Mouse (Mus musculus) activated CD4-positive, CD25-positive, alpha-beta regulatory T cell, adult 4 months (primary cell): Measurements from ENCODE around the gene Nucb1. TPM values are rescaled to one million over a fixed set of nuclear protein-coding genes. Genes with fewer than 3 reads are reported as not detected.
"Not testable (repeated sequence)": the region's sequence is repeated elsewhere in the genome, so short reads cannot be mapped to it uniquely, and the experiment has no call there.

Experiments
- ATAC-seq: one replicate; pipeline ENCODE4 v1.8.0; 2017
- polyA plus RNA-seq, 2 experiments: library from polyadenylated mRNA; unstranded; fragments of 100-300 nt; shearing (Covaris generic); gene quantifications; one replicate each; pipeline ENCODE4 v1.2.1; 2017

Nucb1 gene
- polyA plus RNA-seq, 2 experiments from 2014 or later, result 103 to 130 TPM

DNA sequence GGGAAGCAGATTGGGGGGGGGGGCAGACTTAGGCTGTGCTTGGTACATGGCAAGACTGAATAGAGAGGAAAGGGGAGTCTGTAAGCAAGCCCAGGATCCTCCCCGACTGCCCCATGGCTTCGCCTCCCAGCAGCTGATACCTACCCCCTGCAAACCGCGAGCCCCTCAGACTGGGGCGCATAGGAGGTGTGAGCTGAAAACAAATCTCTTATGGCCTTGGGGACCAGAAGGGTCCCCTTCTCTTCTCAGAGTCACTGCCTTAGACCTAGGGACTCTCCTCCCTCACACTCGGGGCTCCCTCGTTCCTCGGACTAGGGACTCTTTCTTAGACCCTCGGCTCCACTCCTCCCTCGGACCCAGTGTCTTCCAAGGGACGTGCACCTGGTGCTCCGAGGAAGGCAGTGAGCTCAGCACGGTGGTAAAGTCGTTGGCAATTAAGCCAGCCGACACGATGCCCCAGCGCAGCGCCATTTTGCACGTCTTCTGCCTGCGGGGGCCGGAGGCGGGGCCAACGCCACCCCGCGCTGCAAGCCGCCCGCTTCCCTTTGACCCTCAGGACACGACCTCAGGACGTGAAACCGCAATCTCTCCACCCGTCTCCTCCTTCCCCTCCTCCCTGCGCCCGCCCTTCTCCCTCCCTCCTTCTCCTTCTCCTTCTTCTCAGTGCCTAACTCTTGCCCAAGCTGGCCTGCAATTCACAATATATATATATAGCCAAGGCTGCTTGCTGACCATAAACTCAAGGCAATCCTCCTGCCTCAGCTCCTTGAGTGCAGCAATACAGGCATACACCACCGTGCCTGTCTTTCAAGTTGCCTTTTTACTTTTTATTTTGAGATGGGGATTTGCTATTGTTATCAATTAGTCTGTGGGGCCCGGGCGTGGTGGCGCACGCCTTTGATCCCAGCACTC, 21.7 kb downstream of the Nucb1 start, which contains the start of gene Dhdh:
TSS of gene Dhdh (minus strand) at position 513 of the 912 bp plus-strand sequence.
- peak; percentile 19 for ATAC-seq

DNA sequence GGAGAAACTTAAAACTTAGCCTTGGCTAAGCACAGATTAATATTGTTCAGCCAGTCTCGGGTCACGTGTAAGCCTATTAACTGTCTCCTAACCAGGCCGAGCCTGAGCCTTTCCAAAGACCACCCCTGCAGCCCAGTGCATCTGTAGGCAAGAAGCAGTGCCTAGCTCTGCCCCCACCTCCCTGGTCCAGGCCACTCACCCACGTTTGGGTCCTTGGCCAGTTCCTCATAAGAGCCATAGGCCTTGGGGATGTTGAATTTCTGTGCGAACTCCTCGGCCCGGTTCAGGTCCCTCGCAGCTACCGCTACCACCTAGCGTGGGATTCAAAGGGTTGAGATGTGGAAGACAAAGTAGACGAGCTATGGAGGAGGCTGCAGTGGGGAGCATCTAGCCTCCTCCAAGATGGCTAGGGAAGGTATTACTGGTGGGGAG, 22.3 kb downstream of the Nucb1 start:
- no peak for ATAC-seq

DNA sequence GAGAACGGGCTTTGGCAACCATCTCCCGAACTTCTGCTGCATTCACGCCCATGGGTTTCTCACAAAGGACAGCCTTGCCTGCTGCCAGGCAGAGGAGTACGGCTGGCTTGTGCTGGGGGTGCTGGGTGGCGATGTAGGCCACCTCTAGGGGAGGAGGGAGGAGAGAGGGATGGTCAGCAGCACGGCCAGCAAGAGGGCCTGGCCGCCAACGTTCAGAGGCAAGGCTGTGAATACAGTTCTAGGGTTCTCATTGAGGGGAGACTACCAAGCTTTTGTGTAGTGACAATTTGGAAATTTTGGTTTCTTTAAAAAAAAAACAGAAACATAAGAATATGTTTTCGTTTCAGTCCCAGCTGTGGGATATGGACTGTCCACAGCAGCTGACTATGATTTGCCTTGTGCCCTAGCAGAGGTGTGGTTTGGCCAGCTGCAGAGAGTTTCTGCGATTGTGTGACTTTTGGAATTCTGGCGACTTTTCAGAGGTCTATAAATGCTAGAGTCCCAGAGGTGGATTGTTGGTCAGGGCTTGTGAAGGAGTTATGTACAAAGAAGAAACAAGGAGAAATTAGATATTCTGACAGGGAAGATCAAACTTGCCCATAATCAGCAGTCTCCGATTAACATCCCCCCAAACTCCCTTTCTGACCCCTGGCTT, 23.3 kb downstream of the Nucb1 start, which contains the start of gene Gm45808:
TSS of gene Gm45808 (minus strand) at position 51 of the 655 bp plus-strand sequence.
- ATAC-seq, result no peak

DNA sequence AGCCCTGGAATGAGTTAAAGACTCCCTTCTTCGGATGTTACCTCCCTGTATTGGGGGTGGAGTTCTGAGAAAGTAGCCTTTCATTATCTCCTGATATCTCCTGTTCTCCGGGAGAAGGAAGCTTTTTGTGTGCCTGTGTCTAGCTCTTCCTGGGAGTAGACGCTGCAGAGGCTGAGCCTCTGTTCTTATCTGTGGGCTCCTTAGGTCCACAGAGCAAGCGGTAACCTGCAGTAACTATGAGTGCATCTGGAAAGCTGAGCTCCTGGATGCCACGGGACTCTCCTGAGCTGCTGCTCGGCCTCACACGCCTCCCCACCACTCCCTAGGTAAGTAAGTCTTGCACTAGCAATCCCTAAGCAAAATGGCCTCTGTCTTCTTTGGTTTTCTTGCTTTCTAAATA, 24.0 kb downstream of the Nucb1 start:
- ATAC-seq, result no peak

DNA sequence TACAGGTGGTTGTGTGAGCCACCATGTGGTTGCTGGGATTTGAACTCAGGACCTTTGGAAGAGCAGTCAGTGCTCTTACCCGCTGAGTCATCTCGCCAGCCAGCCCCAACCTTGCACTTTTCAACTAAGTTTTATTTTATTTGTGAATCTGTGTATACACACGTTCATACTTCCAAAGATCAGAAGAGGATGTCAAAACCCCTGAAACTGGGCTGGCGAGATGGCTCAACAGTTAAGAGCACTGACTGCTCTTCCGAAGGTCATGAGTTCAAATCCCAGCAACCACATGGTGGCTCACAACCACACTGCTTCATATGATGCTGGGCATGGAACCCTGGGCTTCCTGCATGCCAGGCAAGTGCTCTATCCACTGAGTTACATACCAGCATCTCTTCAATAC, 25.2 kb downstream of the Nucb1 start:
- not testable (repeated sequence) for ATAC-seq

DNA sequence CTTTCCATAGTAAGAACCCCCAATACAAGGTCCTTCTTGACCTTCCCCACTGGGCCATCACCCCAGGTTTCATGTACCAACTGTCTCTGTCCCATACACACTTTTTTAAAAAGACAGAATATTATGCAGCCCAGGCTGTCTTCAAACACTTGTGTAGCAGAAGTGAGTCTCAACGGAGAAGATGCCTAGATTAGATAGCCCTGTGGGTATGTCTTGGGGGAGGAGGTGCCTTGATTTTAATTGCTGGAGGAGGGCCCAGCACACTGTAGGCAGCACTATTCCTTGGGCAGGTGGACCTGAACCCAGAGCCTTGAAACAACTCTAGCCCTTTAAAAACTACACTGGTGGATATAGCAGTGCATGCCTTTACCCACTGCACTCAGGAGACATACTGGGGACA, 28.0 kb downstream of the Nucb1 start:
- ATAC-seq, result no peak

DNA sequence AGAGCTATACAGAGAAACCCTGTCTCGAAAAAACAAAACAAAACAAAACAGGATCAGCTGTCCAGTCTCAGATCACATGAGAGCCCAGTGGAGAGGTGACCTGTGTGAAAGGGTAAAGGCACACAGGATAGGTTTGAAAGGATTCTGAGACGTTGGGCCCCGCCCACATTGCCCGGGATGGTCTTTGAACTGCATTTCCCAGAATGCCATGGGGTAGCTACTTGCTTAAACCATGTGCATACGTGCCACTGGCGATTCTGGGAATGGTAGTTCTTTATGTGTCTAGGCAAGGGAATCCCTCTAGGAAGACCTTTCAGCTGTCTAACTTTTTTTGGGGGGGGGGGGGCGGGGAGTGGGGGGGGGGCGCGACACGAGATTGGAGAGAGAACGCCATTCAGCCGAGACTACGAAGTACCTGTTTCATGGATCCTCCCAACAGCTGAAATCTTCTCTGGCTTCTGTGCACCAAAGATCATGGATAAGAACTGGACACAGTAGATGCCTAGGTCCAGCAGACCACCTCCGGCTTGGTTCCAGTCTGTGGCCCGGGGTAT, 28.8 kb downstream of the Nucb1 start, which contains the start of gene Tulp2:
TSS of gene Tulp2 (plus strand) at position 504 of the 554 bp plus-strand sequence.
- ATAC-seq, result peak; percentile 69

DNA sequence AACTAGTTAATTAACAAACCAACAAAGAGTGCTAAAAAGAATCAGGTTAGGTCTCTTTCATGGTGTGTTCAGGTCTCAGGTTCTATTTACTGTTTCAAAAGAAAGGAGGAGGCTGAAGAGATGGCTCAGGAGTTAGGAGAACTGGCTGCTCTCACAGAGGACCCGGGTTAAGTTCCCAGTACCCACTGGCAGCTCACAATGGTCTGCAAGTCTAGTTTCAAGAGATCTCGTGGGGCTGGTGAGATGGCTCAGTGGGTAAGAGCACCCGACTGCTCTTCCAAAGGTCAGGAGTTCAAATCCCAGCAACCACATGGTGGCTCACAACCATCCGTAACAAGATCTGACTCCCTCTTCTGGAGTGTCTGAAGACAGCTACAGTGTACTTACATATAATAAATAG, 29.9 kb downstream of the Nucb1 start:
- not testable (repeated sequence) for ATAC-seq

DNA sequence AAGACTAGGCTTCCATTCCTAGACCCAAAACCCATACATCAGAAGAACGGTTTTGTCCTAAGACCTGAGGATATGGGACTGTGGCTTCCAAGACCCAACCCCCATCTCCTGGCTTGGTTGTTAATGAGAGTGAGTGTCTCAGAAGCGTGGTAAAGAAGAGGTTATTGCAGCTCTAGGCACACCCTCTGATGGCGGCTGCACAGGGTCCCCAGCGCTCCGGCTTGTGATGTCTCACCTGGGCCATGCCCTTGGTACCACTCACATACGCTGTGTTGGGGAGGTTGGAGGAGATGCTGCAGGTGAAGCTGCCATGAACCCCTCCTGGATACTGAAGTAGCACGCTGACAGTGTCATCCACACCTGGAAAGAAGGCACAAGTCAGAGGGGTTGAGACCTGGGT, 31.4 kb downstream of the Nucb1 start:
- no peak for ATAC-seq

DNA sequence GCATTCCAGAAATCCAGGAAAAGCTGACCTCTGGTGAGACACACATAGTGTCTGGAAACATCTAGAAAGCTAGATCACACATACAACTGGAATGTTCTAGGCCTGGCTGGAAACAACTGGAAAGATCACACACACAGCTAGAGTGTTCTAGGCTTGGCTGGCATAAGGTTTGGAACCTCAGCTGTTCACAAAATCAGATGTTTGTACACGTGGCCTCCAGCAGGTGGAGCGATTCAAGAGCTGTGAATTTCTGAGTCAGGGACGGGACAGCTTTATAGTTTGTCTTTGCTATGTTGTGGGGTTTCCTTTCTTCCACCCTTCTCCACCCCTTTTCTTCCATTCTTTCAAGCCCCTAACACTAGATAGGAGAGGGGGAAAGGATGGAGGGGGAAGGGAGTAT, 33.2 kb downstream of the Nucb1 start:
- ATAC-seq, result peak; percentile 68

DNA sequence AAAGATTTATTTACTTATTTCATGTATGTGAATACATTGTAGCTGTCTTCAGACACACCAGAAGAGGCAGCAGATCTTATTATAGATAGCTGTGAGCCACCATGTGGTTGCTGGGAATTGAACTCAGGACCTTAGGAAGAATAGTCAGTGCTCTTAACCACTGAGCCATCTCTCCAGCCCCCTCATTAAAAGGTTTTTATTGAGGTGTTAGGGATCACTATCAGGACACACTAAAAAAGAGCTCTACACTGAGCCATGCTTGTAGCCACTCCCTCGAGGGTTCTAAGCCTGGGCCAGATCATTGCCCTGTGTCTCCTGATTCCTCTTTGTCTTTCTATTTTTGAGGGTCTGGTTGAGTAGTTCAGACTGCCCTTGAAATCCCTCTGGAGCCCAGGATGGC, 33.8 kb downstream of the Nucb1 start:
- ATAC-seq, result no peak

DNA sequence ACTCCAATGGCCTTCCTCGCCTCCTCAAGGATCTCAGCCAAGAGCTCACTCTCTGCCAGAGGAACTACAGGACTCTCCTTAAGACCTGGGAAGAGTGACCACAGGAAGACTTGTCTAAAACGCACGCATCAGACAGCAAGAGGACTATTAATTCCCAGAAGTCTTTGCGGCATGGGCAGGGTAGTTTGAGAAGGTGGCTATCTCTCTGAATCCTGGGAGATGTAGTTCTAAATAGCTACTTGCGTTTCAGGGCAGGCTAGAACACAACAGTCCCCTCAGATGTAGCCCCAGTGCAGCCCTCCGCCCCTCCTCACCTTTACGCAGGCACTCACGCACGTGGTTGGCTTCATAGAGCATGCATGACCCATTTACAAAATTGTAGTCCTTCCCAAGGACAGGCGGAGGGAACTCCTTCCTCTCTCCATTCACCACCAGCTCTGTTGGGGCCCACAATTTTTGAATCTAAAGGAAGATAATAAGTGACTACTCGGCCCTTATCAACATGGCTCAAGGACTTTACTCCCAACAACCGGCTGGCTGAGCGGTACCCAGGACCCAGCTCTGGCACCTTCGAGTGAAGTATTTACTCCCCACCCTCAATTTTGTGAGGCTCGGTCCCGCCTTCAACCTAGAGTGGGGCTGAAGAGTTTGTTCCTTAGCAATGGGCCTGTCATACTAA, 34.8 kb downstream of the Nucb1 start:
- ATAC-seq, result no peak

DNA sequence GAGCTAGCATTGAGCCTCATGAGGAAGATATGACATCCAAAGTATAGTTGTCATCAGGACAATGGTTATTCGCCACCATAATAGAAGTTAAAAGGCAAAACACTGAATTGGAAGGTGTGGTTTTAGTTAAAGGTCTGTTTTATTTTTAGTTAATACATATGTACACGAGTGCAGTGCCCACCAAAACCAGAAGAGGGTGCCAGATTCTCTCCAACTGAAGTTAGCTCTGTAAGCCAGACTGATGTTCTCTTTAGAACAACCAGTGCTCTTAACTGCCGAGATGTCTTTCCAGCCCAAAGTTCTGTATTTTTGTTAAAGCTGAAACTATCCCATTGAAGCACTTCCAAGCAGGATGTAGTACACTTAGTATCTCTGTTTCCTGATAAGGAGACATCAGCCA, 39.3 kb downstream of the Nucb1 start:
- ATAC-seq, result peak; percentile 55

DNA sequence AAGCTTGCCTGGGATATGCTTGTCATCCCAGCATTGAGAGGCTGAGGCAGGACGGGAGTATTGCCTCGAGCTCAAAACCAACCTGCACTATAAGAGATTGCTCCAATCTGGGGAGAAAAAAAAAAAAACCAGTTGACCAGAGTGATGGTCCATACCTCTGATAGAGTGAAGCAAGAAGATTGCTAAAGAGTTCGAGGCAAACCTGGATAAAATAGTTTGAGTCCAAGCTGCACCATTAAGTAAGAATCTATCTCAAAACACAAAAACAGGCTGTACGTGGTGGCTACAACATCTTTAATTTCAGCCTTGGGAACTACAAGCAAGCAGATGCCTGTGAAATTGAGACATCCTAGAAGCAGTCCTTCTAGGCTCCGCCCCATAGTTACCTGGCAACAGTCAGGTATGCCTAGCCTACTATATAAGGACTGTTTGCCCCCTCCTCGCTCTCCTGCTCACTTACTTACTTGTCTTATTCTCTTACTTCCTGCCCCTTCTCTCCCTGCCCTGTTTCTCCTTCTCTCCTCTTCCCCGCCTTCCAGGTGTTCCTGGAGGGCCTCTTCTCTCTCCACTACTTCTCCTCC, 43.0 kb downstream of the Nucb1 start:
- ATAC-seq, result peak; percentile 15

DNA sequence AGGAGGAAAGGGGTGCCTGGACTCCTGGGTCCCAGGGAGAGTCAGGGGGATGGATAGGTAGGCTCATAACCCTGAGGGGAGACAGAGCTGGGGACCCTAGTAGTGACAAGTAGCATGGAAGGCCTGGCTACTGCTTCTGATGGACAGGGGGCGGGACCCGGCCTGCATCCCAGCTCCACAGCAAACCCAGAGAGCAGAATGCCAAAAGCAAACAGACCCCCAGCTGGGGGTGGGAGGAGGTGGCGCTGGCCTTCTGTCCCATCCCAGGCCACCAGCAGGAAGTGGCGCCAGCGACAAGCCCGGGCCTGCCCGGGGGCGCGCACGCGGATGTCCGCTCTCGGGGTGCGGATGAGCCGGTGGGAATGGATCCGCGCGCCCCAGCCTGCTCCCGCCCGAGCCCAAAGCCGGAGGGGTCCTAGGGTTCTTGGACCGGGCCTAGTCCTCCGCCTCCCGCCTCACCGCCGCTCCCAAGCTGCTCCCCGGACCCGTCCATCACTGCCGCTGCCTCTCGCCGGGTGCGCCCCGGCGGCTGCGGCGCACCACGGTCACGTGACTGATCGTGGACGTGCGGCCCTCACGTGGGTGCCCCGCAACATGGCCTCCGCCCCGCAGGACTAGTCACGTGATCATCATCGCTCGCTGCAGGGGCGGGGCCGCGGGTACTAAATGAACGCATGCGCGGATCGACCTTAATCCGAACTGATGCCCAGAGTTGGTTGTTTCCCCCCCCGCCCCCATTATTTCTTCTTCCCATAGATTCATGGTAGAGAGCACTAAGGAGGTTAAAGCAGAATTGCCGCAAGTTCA, 43.7 kb downstream of the Nucb1 start, which contains the start of gene Bax:
TSS of gene Bax (minus strand) at position 616 of the 807 bp plus-strand sequence.
- peak; percentile 74 for ATAC-seq

DNA sequence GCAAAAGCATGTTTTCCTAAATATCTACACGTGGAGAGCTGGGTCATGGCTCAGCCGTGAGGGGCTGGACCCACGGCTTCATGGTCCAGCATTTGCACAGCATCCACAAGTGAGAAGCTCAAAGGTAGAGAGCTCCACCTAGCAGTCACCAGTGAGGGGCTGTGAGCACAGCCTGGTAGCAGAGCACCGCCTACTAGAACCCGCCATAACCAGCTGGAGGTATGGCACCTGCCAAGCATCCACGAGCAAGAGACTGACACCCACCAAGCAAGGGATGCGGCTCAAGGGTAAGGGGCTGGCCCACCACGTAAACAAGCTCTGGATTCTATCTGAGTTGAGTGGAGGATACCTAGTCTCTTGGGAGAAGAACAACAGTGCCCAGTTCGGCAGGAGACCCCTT, 44.7 kb downstream of the Nucb1 start:
- ATAC-seq, result no peak

DNA sequence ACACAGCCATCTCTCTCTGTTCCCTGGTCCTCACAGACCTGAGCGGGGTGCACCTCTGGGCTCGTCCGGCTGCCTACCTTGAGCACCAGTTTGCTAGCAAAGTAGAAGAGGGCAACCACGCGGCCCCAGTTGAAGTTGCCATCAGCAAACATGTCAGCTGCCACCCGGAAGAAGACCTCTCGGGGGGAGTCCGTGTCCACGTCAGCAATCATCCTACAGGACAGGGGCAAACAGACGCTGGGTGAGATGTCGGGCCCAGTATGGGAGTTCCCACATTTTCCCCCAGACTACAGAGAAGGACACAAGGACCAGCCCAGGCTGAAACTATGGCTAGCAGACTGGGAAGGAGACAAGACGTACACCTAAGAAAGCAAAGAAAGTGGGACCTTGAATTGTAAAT, 45.1 kb downstream of the Nucb1 start:
- ATAC-seq, result no peak

DNA sequence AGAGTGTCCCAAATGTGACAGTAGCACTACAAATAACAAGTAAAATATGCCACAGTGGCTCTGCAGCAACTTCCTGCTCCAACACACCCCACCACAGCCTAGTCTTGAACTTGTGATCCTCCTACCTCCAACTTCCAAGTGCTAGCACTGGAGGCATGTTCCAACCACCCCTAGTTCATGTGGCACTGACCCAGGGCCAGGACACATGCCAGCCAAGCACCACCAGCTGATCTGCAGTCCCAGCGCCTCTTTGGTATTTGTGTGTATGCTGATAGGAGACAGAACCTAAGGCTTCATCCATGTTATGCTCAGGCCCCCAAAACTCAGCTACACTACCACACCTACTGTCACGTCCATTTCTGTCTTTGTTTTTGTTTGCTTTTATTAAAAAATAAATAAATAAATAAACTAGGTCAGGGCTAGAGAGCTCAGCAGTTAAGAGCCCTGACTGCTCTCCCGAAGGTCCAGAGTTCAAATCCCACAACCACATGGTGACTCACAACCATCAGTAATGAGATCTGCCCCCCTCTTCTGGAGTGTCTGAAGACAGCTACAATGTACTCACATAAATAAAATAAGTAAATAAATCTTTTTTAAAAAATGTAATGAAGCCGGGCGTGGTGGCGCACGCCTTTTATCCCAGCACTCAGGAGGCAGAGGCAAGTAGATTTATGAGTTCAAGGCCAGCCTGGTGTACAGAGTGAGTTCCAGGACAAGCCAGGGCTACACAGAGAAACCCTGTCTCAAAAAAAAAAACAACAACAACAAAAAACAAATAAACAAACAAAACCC, 46.0 kb downstream of the Nucb1 start:
- ATAC-seq, result no peak

DNA sequence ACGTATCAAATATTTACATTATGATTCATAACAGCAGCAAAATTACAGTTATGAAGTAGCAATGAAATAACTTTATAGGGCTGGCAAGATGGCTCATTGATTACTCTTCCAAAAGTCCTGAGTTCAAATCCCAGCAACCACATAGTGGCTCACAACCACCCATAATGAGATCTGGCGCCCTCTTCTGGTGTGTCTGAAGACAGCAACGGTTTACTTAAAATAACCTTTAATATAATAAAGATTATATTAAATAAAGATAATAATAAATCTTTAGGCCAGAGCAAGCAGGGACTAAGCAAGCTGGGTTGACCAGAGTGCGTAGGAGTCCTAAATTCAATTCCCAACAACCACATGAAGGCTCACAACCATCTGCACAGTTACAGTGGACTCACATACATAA, 47.3 kb downstream of the Nucb1 start:
- not testable (repeated sequence) for ATAC-seq

DNA sequence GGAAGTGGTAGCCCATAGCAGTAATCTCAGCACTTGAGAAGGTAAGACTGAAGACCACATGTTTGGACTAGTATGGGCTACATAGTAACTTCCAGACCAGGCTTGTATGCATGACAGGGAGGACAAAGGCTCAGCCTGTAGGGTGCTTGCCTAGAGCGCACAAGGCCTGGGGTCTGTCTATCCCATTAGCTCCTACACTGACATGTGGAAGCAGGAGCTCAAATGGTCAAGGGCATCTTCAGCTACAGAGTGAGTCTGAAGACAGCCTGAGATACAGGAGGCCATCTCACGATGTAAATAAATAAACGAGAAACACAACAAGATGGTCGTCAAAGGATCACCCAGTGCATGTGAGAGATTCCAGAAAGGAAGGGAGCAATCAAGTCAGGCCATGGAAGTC, 47.9 kb downstream of the Nucb1 start:
- ATAC-seq, result no peak

DNA sequence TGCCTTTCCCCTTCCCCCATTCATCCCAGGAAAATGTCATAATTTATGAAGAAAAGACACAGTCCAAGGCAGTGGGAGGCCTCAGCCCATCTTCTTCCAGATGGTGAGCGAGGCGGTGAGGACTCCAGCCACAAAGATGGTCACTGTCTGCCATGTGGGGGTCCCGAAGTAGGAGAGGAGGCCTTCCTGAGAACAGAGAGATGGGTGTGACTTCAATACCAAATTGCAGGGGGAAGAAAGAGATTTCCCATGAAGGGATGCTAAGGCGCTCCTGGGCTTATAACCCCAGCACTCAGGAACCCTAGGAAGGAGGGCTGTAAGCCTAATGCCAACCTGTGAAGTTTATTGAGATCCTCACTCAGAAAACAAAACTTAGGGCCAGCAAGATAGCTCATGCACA, 48.4 kb downstream of the Nucb1 start:
- no peak for ATAC-seq
